Mouse (Mus musculus): ENCODE measurements at regions not wholly inside any gene's neighbourhood (a gene's known extent, or its start where the extent isn't known, plus 50 kb on each side); places are given as distances from the start of the nearest gene placed in this dataset.

DNA sequence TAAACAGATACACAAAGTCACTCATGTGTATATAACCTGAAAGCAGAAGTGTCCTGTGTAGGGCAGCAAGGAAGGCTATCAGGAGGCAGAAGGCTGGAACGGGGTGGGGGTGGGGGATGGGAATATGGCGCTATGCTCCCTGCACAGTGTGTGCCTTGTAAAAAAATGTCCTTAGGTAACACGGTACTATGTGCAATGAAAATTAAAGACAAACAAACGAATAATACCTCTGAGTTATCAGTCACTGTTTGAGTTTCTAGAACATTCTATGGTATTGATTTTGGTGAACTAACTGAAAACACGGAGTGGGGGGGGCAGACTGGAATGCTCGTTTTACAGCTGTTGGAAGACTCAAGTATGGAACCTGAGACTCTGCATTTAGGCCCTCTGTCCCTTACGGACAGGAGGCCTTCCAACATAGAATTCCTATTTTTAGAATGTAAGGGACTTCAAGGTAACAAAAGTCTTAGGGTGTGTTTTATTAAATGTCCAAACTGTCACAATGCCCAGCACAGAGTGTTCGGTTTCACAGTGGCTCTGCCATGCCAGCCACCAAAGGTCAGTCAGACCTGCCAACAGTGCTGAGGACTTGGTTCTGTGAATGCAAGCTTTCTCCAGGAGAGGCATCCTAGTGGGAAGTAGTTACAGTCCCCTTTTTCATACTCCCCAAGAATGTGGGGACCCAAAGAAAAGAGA lies 240.6 kb downstream of the Ano6 start:
- Histone ChIP-seq H3K27ac (no peak overlapping the region), H3K4me2 (no peak overlapping the region), H3K36me3 (no peaks in the 10 kb centered on the region), H3K4me1 (no peaks in the 10 kb centered on the region), H3K27me3 (replicated peaks) (no peaks in the 10 kb centered on the region), H3K9ac (no peak overlapping the region), H3K4me3 (replicated peaks) (no peak overlapping the region), H3K9me3 (no peaks in the 10 kb centered on the region)
- peak; percentile 79; the same call in 1 of the 2 replicates for ATAC-seq (ENCODE audit: insufficient read depth, low FRiP score, low read depth)
- 67% methylated on average over 8 of the region's 8 CpGs for WGBS

DNA sequence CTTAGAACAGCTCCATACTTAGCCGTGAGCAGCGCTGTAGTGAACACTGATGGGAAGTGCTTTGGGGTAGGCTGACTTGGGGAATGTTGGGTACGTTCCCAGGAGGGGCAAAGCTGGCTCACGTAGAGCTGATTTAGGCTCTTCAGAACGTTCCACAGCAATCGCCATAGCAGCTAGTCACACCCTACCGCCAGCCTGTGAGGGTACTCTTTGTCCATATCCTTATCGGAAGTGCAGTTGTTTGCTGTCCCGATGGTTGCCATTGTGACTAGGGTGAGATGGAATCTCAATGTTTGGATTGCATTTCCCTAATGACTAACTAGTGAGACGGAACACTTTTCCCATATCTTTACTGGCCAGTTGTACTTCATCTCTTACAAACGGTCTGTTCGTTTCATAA lies 244.6 kb downstream of the Ano6 start:
- H3K27ac ChIP-seq = no peak overlapping the region
- ATAC-seq (ENCODE audit: insufficient read depth, low FRiP score, low read depth) = peak; percentile 75
- no peaks in the 10 kb centered on the region for H3K27me3 ChIP-seq (replicated peaks)
- H3K9me3 ChIP-seq = no peaks in the 10 kb centered on the region
- no peaks in the 10 kb centered on the region for H3K4me1 ChIP-seq
- H3K9ac ChIP-seq = no peak overlapping the region
- no peaks in the 10 kb centered on the region for H3K36me3 ChIP-seq
- H3K4me2 ChIP-seq = no peak overlapping the region
- 44% methylated on average over 12 of the region's 12 CpGs for WGBS
- no peak overlapping the region for H3K4me3 ChIP-seq (replicated peaks)

DNA sequence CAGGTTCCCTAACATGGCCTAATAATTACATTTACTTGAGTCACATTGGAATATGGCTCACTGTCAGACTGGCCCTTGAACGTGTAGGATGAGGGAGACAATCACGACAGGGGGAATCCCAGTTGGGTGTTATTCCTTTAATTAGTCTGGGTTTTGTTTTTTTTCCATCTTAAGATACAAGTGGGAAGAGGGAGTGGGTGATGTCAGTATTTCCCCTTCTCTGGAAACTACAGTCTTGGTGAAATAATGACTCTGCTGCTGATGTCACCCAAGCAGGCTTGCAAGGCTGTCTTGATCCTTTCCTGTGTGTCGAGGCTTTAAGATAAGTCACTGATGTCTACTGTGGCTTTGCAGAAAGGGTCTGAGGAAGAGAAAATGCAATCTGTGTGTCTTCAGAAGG lies 241.8 kb upstream of the Arid2 start:
- Histone ChIP-seq H3K9me3 (no peaks in the 10 kb centered on the region), H3K27ac (no peak overlapping the region), H3K27me3 (replicated peaks) (no peaks in the 10 kb centered on the region), H3K9ac (no peak overlapping the region), H3K36me3 (no peaks in the 10 kb centered on the region), H3K4me2 (no peak overlapping the region), H3K4me1 (no peaks in the 10 kb centered on the region), H3K4me3 (replicated peaks) (no peak overlapping the region)
- 49% methylated on average over 3 of the region's 3 CpGs for WGBS
- ATAC-seq (ENCODE audit: insufficient read depth, low FRiP score, low read depth) = no peak

DNA sequence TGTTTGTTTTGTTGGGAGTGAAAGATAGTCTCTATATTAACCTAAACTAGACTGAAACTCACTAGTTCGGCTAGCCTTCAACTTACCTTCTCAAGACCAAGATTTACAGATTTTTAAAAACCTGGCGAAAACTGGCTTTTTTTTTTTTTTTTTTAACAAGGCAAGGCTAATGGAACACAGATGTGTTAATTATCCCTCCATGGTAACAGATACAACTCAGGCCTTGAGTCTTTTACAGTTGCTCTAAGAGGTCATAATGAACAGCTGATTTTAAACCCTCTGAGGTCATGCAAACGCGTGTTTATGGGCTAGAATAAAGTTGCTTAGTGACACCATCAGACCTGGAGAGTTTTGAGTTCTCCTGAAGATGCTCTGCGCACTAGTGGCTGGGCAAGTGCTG lies 240.7 kb upstream of the Arid2 start:
- Histone ChIP-seq H3K36me3 (no peaks in the 10 kb centered on the region), H3K4me2 (no peak overlapping the region), H3K4me1 (no peaks in the 10 kb centered on the region), H3K9me3 (no peaks in the 10 kb centered on the region), H3K4me3 (replicated peaks) (no peak overlapping the region), H3K27ac (no peak overlapping the region), H3K27me3 (replicated peaks) (no peaks in the 10 kb centered on the region), H3K9ac (no peak overlapping the region)
- 79% methylated on average over 5 of the region's 5 CpGs for WGBS
- ATAC-seq (ENCODE audit: insufficient read depth, low FRiP score, low read depth) = no peak

DNA sequence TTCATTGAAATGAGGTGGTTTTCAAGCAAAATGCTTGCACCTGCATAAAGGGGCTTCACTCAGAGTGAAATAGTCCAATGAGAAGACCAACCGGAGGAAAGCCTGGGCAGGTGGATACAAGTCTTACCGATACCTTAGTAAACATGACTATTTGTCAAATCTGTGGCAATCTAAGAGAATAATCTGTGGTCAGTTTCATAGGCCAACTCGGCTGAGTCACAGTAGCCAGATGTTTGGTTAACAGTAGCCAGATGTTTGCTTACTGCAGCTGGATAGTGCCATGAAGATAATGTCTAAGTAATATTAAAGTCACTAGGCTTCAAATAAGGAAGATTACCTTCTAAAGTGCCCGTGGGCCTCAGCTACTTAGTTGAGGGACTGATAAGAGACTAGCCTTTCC lies 236.9 kb upstream of the Arid2 start:
- no peak for ATAC-seq (ENCODE audit: insufficient read depth, low FRiP score, low read depth)
- WGBS = 55% methylated on average over 4 of the region's 4 CpGs
- no peak overlapping the region for H3K9ac ChIP-seq
- no peaks in the 10 kb centered on the region for H3K9me3 ChIP-seq
- H3K27ac ChIP-seq = no peak overlapping the region
- no peak overlapping the region for H3K4me3 ChIP-seq (replicated peaks)
- H3K27me3 ChIP-seq (replicated peaks) = no peaks in the 10 kb centered on the region
- no peak overlapping the region for H3K4me2 ChIP-seq
- H3K4me1 ChIP-seq = no peaks in the 10 kb centered on the region; the same call in 1 of the 2 replicates
- H3K36me3 ChIP-seq = no peaks in the 10 kb centered on the region

DNA sequence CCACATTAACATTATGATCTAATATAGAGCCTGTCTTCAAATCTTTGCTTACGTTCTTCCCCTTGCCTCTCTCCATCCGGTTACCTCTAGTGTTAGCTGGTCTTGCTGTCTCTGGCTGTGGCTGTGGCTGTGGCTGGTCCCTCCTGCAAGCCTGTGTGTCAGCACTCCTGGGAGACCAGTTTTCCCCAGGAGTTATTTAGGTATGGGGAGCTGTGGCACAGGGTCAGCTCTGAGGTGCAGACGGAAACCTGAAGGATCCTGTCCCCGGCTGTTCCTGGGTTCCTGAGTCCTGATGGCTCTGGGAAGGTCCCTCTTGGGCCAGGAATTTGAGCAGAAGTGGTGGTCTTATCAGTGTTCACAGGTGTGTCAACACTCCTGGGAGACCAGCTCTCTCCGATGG lies 234.7 kb upstream of the Arid2 start:
- no peak overlapping the region for H3K4me3 ChIP-seq (replicated peaks)
- H3K27me3 ChIP-seq (replicated peaks) = no peaks in the 10 kb centered on the region
- H3K9me3 ChIP-seq = no peaks in the 10 kb centered on the region
- WGBS = 73% methylated on average over 5 of the region's 5 CpGs
- H3K36me3 ChIP-seq = no peaks in the 10 kb centered on the region
- no peak overlapping the region for H3K27ac ChIP-seq
- no peak overlapping the region for H3K9ac ChIP-seq
- no peak for ATAC-seq (ENCODE audit: insufficient read depth, low FRiP score, low read depth)
- H3K4me2 ChIP-seq = no peak overlapping the region
- no peaks in the 10 kb centered on the region; the same call in 1 of the 2 replicates for H3K4me1 ChIP-seq

DNA sequence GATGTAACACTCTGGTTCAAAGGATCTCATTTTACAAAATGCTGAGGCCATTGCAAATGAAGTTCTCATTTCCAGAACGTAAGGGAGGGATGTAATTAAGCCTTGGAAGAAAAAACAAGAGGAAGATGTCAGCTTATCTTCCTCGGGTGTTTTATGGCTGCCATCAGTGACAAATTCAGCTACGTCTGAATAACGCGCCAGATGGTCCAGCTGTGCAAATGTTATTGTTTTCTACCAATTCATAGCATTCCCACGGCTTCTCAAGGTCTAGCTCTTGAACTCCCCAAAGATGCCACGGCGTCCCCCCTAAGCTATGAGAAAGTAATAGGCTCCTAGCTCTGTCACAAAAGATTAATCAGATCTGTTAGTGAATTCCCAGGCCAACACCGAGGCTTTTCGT lies 232.0 kb upstream of the Arid2 start:
- no peak overlapping the region for H3K4me2 ChIP-seq
- no peaks in the 10 kb centered on the region; the same call in 1 of the 2 replicates for H3K4me1 ChIP-seq
- no peaks in the 10 kb centered on the region for H3K36me3 ChIP-seq
- H3K9me3 ChIP-seq = no peaks in the 10 kb centered on the region
- WGBS = 32% methylated on average over 10 of the region's 10 CpGs
- no peak overlapping the region for H3K9ac ChIP-seq
- no peak for ATAC-seq (ENCODE audit: insufficient read depth, low FRiP score, low read depth)
- H3K4me3 ChIP-seq (replicated peaks) = no peak overlapping the region
- H3K27me3 ChIP-seq (replicated peaks) = no peaks in the 10 kb centered on the region
- H3K27ac ChIP-seq = no peak overlapping the region

DNA sequence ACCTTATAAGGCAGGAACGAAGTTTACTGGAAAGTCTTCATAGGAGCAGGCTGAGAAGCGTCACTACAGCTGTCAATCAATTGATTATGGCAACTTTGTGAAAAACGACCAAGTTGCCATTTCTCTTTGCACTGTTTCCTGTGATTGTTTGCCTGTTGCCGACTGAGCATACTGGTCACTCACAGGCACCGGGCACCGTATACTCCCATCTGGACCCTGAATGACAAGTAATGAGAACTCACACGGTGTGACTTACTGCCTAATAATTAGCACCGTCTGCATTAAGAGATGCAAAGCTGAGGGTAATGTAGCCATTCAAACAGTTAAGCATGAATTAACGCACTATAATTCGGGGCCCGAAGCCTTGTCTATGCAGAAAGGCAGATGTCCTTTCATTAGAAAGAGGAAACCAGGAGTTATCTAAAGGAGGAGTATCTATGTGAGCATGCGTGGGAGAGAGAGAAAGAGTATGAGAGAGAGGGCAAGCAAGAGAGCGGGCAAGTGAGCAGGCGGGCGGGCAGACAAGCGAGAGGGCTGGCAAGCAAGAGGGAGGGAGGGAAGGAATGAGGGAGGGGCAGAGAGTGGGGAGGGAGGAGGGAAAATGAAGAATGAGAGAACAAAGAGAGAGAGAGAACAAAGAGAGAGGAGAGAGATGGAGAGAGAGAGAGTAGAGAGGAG lies 231.4 kb upstream of the Arid2 start:
- no peaks in the 10 kb centered on the region for H3K9me3 ChIP-seq
- no peak overlapping the region for H3K27ac ChIP-seq
- no peak overlapping the region for H3K9ac ChIP-seq
- H3K4me2 ChIP-seq = no peak overlapping the region
- no peak overlapping the region for H3K4me3 ChIP-seq (replicated peaks)
- H3K4me1 ChIP-seq = no peaks in the 10 kb centered on the region; the same call in 1 of the 2 replicates
- no peaks in the 10 kb centered on the region for H3K27me3 ChIP-seq (replicated peaks)
- WGBS = 63% methylated on average over 16 of the region's 16 CpGs
- no peaks in the 10 kb centered on the region for H3K36me3 ChIP-seq
- ATAC-seq (ENCODE audit: insufficient read depth, low FRiP score, low read depth) = no peak

DNA sequence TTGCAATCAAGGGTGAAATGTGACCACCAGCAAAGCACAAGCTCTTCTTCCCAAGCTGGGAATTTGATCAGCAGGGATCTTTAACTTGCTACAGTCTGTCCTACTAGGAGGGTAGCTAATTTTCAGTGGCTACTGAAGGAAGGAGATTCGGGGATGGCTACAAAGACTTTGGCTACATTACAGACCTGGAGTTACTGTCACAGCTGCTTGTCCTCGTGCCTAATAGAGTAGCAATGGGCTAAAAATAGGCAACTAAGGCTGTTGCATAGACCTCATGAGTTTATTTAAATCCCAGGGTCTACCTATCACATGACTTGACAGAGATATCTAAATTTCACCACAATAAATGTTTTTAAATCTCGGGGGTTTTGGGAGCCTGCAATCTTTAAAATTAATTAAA lies 227.7 kb upstream of the Arid2 start:
- H3K27me3 ChIP-seq (replicated peaks) = no peaks in the 10 kb centered on the region
- H3K27ac ChIP-seq = no peak overlapping the region
- no peaks in the 10 kb centered on the region; the same call in 1 of the 2 replicates for H3K4me1 ChIP-seq
- H3K4me2 ChIP-seq = no peak overlapping the region
- H3K9me3 ChIP-seq = no peaks in the 10 kb centered on the region
- H3K36me3 ChIP-seq = no peaks in the 10 kb centered on the region
- no peak overlapping the region for H3K4me3 ChIP-seq (replicated peaks)
- no peak for ATAC-seq (ENCODE audit: insufficient read depth, low FRiP score, low read depth)
- H3K9ac ChIP-seq = no peak overlapping the region
- WGBS = 51% methylated on average over 3 of the region's 3 CpGs

DNA sequence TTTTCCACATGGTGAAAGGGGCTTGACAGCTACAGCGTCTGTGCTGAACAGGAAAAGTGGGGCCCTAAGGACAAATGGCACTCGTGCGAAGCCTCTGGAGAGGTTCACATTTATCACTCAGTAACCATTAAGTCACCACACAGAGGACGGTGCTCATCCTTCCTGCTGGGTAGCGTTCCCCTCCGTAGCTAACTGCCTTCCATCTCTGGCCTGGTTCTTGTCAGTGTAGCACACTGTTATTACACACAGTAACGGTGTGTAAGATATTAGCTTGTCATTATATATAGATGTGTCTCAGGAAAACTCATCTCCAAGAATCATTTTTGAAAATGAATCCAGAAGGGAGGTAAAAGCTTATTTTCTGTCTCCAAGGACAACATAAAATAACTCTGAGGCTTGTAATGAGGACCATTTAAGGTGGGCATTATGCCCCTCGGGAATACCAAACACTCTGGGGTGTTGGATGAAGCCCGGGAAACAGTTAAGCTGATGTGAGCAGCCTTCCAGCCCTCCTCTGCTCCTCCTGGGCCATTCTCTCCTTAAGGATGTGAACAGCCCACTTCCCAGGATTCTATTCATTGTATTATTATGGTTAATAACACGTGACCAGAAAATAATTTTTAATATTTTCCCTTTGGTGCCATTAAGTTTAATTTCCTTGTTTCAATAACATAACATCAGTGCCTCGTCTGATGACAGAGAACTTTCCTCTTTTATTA lies 222.7 kb upstream of the Arid2 start:
- Histone ChIP-seq H3K36me3 (no peaks in the 10 kb centered on the region), H3K9ac (no peak overlapping the region), H3K27ac (no peak overlapping the region), H3K4me1 (no peaks in the 10 kb centered on the region), H3K9me3 (no peaks in the 10 kb centered on the region), H3K27me3 (replicated peaks) (no peaks in the 10 kb centered on the region), H3K4me2 (no peak overlapping the region), H3K4me3 (replicated peaks) (no peak overlapping the region)
- 59% methylated on average over 11 of the region's 11 CpGs for WGBS
- no peak for ATAC-seq (ENCODE audit: insufficient read depth, low FRiP score, low read depth)

DNA sequence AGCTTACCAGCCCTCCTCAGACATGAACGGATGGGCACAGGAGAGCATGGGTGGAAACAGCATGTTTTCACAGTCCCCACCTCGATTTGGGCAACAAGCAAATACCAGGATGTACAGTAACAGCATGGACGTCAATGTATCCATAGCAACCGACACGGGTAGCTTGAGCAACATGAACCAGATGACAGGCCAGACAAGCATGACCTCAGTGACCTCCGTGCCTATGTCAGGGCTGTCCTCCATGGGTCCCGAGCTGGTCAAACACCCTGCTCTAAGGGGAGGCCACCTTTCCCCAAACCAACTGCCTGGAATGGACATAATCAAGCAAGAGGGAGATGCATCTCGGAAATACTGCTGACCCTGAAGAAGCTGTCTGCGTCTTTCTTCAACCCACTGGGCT lies 211.7 kb upstream of the Arid2 start:
- no peaks in the 10 kb centered on the region for H3K36me3 ChIP-seq
- H3K4me3 ChIP-seq (replicated peaks) = no peak overlapping the region
- peaks cover 4% of the 10 kb centered on the region; the same call in 1 of the 2 replicates for H3K4me1 ChIP-seq
- no peak for ATAC-seq (ENCODE audit: insufficient read depth, low FRiP score, low read depth)
- H3K9me3 ChIP-seq = no peaks in the 10 kb centered on the region
- no peak overlapping the region for H3K4me2 ChIP-seq
- no peaks in the 10 kb centered on the region for H3K27me3 ChIP-seq (replicated peaks)
- no peak overlapping the region for H3K9ac ChIP-seq
- H3K27ac ChIP-seq = no peak overlapping the region
- 75% methylated on average over 9 of the region's 9 CpGs for WGBS

DNA sequence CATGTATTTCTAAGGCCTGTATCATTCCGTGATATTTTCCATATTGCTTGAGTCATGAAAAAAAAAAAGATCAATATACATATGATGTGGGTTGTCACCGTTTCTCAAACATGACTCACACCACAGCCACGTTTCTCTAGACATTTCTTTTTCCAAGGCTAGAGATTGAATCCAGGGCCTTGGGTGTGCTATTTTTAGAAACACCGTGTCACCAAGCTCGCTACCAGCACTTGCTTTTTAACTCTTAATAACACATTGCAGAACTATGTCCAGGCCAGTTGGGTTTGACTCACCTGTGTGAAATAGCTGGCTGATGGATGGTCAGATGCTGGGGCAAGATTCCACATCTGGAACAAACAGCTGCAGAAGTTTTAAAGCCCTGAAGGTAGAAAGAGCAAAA lies 209.6 kb upstream of the Arid2 start:
- Histone ChIP-seq H3K4me1 (peaks cover 4% of the 10 kb centered on the region; the same call in 1 of the 2 replicates), H3K4me3 (replicated peaks) (no peak overlapping the region), H3K4me2 (no peak overlapping the region), H3K9ac (no peak overlapping the region), H3K27me3 (replicated peaks) (no peaks in the 10 kb centered on the region), H3K9me3 (no peaks in the 10 kb centered on the region), H3K27ac (no peak overlapping the region), H3K36me3 (no peaks in the 10 kb centered on the region)
- ATAC-seq (ENCODE audit: insufficient read depth, low FRiP score, low read depth) = no peak
- WGBS = 34% methylated on average over 5 of the region's 5 CpGs

All from stomach, embryonic 15.5 days (tissue).